In the genomic region with DNA sequence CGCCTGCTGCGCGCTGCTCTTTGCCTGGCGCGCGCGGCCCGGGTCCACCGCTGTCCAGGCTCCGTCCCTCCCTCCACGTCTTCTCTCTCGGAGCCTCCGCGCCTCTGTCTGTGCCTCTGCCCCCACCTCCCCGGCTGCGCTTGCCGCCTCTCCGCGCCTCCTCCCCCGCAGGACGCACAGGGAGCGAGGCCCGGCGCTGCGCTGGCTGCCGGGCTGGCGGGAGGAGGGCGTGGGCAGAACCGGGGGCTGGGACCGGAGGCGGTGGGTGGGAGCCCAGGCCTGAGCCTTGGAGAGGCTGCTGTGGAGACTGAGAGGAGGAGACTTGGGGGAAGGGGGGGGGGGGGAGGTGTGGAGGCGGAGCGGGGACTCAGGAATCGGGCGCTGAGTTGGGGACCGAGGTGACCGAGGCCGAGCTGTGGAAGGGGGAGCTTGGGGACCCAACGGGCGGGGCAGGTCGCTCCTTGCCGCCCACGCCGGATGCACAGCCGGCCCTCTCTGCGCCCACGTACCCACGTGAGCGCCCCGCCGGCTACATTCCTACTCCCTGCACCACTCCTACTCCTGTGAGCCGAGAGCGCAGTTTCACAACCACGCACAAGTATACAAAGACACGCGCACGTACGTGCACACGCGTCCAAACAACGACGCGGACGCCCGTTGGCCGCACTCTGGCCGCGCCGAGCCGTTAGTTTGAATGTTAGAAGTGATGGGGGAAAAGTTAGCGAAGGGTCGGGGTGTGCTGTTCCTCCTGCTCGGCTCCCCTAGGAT, we compare ENCODE assay signal across 8 mouse cellular contexts. TPM values are rescaled to one million over a fixed set of nuclear protein-coding genes. Genes with fewer than 3 reads are reported as not detected.
DNase-seq lines count a peak whose midpoint lies in the region; ATAC-seq and TF ChIP-seq lines count a peak whose summit lies in the region.

A gene (plus strand): TSS at position 401 of the 768 bp plus-strand sequence.

- peak within 1 kb of the TSS; percentile 90 for H3K9ac ChIP-seq in heart, embryonic 13.5 days
- peak within 1 kb of the TSS; percentile 75 for H3K9ac ChIP-seq in kidney, embryonic 16.5 days (replicated peaks; ENCODE audit: low read length)
- H3K9ac ChIP-seq in liver, embryonic 14.5 days (replicated peaks), result no peak within 1 kb of the TSS
- H3K9ac ChIP-seq in stomach, embryonic 15.5 days, result peak within 1 kb of the TSS; percentile 69

- peak within 1 kb of the TSS; percentile 70 for H3K27ac ChIP-seq in bone marrow, adult 2 months (ENCODE audit: control insufficient read depth, insufficient read depth, low read depth, low read length, poor library complexity)
- peak within 1 kb of the TSS; percentile 99 for H3K27ac ChIP-seq in heart, embryonic 13.5 days (replicated peaks)
- peak within 1 kb of the TSS; percentile 98 for H3K27ac ChIP-seq in kidney, embryonic 16.5 days (ENCODE audit: low read length)
- no peak within 1 kb of the TSS; the same call in 1 of the 2 replicates for H3K27ac ChIP-seq in liver, embryonic 14.5 days
- peak within 1 kb of the TSS; percentile 94 for H3K27ac ChIP-seq in stomach, embryonic 15.5 days

- peak within 1 kb of the TSS; percentile 63 for H3K4me3 ChIP-seq in bone marrow, adult 2 months (replicated peaks; ENCODE audit: control insufficient read depth, low read depth, low read length)
- peak within 1 kb of the TSS; percentile 73 for H3K4me3 ChIP-seq in heart, embryonic 13.5 days
- H3K4me3 ChIP-seq in kidney, embryonic 16.5 days (ENCODE audit: low read length), result peak within 1 kb of the TSS; percentile 62
- H3K4me3 ChIP-seq in liver, embryonic 14.5 days (ENCODE audit: insufficient read depth in 1 of 2, low read depth in 2 of 2, low read length in 2 of 2), result peak within 1 kb of the TSS; percentile 54 to 55
- peak within 1 kb of the TSS; percentile 65 for H3K4me3 ChIP-seq in stomach, embryonic 15.5 days (replicated peaks)

- no peak for TF ChIP-seq EP300 in liver, embryonic 14.5 days (IDR thresholded peaks at IDR 0.05; ENCODE audit: low read depth)

- ATAC-seq in erythroid progenitor cell, adult 5-6 weeks (replicated peaks; ENCODE audit: low FRiP score, poor library complexity, severe bottlenecking), result no peak
- ATAC-seq in heart, embryonic 13.5 days (ENCODE audit: extremely low read depth, insufficient number of reproducible peaks, low FRiP score, low TSS enrichment), result peak; percentile 20; the same call in 1 of the 2 replicates
- peak; percentile 76 for ATAC-seq in kidney, embryonic 16.5 days (ENCODE audit: low FRiP score, low TSS enrichment)
- ATAC-seq in liver, embryonic 14.5 days (ENCODE audit: insufficient read depth), result peak; percentile 50
- peak; percentile 59 for ATAC-seq in stomach, embryonic 15.5 days (ENCODE audit: insufficient read depth, low FRiP score, low read depth)

- peak; percentile 89 for DNase-seq in CD4-positive helper T cell, adult 2 months (ENCODE audit: low read depth, low spot score)
- DNase-seq in liver, embryonic 14.5 days (ENCODE audit: low read depth in 3 of 3, low spot score in 3 of 3), result no peak
- DNase-seq in natural killer cell, adult 2 months (ENCODE audit: low spot score in 2 of 2), result peak; percentile 72 to 80

- H3K36me3 ChIP-seq in heart, embryonic 13.5 days, result peaks cover 22% of the 10 kb centered on the region
- peaks cover 4% of the 10 kb centered on the region; the same call in 1 of the 2 replicates for H3K36me3 ChIP-seq in kidney, embryonic 16.5 days (ENCODE audit: insufficient read depth, low read length)
- no peaks in the 10 kb centered on the region for H3K36me3 ChIP-seq in liver, embryonic 14.5 days (replicated peaks; ENCODE audit: control insufficient read depth, insufficient read depth, low read depth)
- H3K36me3 ChIP-seq in stomach, embryonic 15.5 days, result no peaks in the 10 kb centered on the region

- under 1% methylated on average over 71 of the region's 73 CpGs for WGBS in bone marrow, adult 2 months
- under 1% methylated on average over 70 of the region's 73 CpGs for WGBS in heart, embryonic 13.5 days
- under 1% methylated on average over 65 of the region's 73 CpGs for WGBS in kidney, embryonic 16.5 days
- under 1% methylated on average over 71 of the region's 73 CpGs for WGBS in liver, embryonic 14.5 days (ENCODE audit: insufficient replicate concordance)
- under 1% methylated on average over 65 of the region's 73 CpGs for WGBS in stomach, embryonic 15.5 days

- no peaks in the 10 kb centered on the region for H3K9me3 ChIP-seq in heart, embryonic 13.5 days
- no peaks in the 10 kb centered on the region for H3K9me3 ChIP-seq in kidney, embryonic 16.5 days (ENCODE audit: low read length)
- no peaks in the 10 kb centered on the region for H3K9me3 ChIP-seq in liver, embryonic 14.5 days (ENCODE audit: control insufficient read depth, low read length)
- H3K9me3 ChIP-seq in stomach, embryonic 15.5 days, result no peaks in the 10 kb centered on the region

- TF ChIP-seq CTCF in bone marrow, adult 2 months (IDR thresholded peaks at IDR 0.05; ENCODE audit: control insufficient read depth, insufficient read depth, low read length), result no peak
- TF ChIP-seq CTCF in liver, embryonic 14.5 days (IDR thresholded peaks at IDR 0.05; ENCODE audit: low read depth), result no peak

- peak within 1 kb of the TSS; percentile 78 for H3K4me2 ChIP-seq in heart, embryonic 13.5 days
- peak within 1 kb of the TSS; percentile 80 for H3K4me2 ChIP-seq in kidney, embryonic 16.5 days (replicated peaks; ENCODE audit: low read depth, low read length)
- H3K4me2 ChIP-seq in liver, embryonic 14.5 days (ENCODE audit: low read depth), result peak within 1 kb of the TSS; percentile 65
- H3K4me2 ChIP-seq in stomach, embryonic 15.5 days, result peak within 1 kb of the TSS; percentile 85

- peak; percentile 31; the same call in 1 of the 2 replicates for TF ChIP-seq POLR2A in bone marrow, adult 2 months (IDR thresholded peaks at IDR 0.05; ENCODE audit: borderline replicate concordance, control insufficient read depth, low read depth, low read length)

- H3K27me3 ChIP-seq in heart, embryonic 13.5 days (replicated peaks), result peaks cover 6% of the 10 kb centered on the region
- no peaks in the 10 kb centered on the region for H3K27me3 ChIP-seq in kidney, embryonic 16.5 days (ENCODE audit: insufficient read depth, low read length)
- peaks cover 50% of the 10 kb centered on the region for H3K27me3 ChIP-seq in liver, embryonic 14.5 days (ENCODE audit: control insufficient read depth, insufficient read depth, low read length)
- H3K27me3 ChIP-seq in stomach, embryonic 15.5 days (replicated peaks), result no peaks in the 10 kb centered on the region

- no peaks in the 10 kb centered on the region; the same call in 1 of the 2 replicates for H3K4me1 ChIP-seq in bone marrow, adult 2 months (ENCODE audit: control insufficient read depth, insufficient read depth, low read length)
- H3K4me1 ChIP-seq in heart, embryonic 13.5 days, result peaks cover 70% of the 10 kb centered on the region
- H3K4me1 ChIP-seq in kidney, embryonic 16.5 days (ENCODE audit: insufficient read depth, low read length), result peaks cover 60% of the 10 kb centered on the region
- H3K4me1 ChIP-seq in liver, embryonic 14.5 days (replicated peaks; ENCODE audit: control insufficient read depth in 2 of 2, insufficient read depth in 2 of 2, low read length in 1 of 2), result peaks cover 0 to 9% of the 10 kb centered on the region in 2 experiments; a peak in 1 of 4 replicates
- H3K4me1 ChIP-seq in stomach, embryonic 15.5 days, result peaks cover 51% of the 10 kb centered on the region

RNA-seq across cellular contexts. Expression of the gene that starts here (rescaled TPM):
- polyA plus RNA-seq in bone marrow, adult 2 months (2011; ENCODE audit: insufficient read depth, insufficient read length, low replicate concordance, missing spikeins), result 6.7 and 7.3 TPM in 2 replicates
- 73.5 and 83.4 TPM in 2 replicates for total RNA-seq in erythroid progenitor cell, adult 5-6 weeks (2015; ENCODE audit: low replicate concordance)
- 69.6 and 83.2 TPM in 2 replicates for total RNA-seq in erythroid progenitor cell, adult 5-6 weeks (2017; ENCODE audit: low replicate concordance)
- polyA plus RNA-seq in heart, embryonic 13.5 days (2015; fragmentation: Nextera tagmentation; extraction: Ambion mirVana), result 7.1 and 7.4 TPM in 2 replicates
- 10.6 and 10.7 TPM in 2 replicates for polyA plus RNA-seq in kidney, embryonic 16.5 days (2015; fragmentation: Nextera tagmentation; extraction: Ambion mirVana)
- polyA plus RNA-seq in liver, embryonic 14.5 days (2012; rRNA removed), result 5.0 and 5.5 TPM in 2 replicates
- 5.6 and 5.7 TPM in 2 replicates for polyA plus RNA-seq in liver, embryonic 14.5 days (2014; fragmentation: Nextera tagmentation; extraction: Ambion mirVana)
- 7.8 and 8.6 TPM in 2 replicates for polyA plus RNA-seq in stomach, embryonic 15.5 days (2015; fragmentation: Nextera tagmentation; extraction: Ambion mirVana)

Comparison
In these comparisons a context has a peak if more than half of its experiments do, and no peak if none do; other contexts are left out.
1. DNase-seq: peak in CD4-positive helper T cell, adult 2 months (single experiment) and natural killer cell, adult 2 months (2 of 2); none in liver, embryonic 14.5 days (0 of 3).
2. Peak in every context shown above with its lines, with median percentiles within 50 percentile points of each other: H3K4me3 ChIP-seq and H3K4me2 ChIP-seq.